Mouse (Mus musculus): ENCODE results near the gene Kctd3. TPM values are rescaled to one million over a fixed set of nuclear protein-coding genes. Genes with fewer than 3 reads are reported as not detected.
A peak's percentile ranks its signal among the peaks of the same experiment; 100 is the strongest.

Kctd3 gene
- polyA plus RNA-seq (2014; fragmentation: Nextera tagmentation; extraction: Ambion mirVana): 22.6 and 26.5 TPM in 2 replicates

DNA sequence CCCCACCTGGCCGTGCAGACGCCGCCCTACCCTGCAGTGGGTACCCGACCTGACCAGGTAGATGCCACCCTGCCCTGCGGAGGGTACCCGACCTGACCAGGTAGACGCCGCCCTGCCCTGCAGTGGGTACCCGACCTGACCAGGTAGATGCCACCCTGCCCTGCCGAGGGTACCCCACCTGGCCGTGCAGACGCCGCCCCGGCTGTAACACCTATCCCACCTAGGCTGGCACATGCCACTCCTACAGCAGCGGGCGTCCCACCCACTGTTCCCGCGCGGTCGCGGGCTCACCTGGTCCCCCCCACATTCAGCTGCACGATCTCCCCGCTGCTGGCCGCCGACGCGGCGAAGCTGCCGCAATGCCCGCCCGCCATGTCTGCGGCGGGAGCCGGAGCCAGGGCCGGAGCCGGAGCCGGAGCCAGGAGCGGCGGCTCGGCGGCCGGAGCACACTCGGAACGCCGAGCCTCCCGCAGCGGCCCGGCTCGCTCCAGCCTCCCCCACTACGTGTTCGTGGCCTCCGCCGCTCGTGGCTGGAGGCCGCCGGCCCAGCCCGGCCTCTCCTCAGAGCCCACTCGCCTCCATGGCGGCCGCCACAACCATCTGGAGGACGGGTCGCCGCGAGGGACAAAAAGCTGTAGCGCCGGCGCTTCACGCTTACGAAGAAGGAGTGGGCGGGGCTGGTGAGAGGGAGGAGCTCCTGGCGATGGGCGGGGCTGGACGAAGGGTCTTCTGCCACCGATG, at the start of gene Kctd3:
Gene Kctd3, minus strand, starts transcription at position 603 of the 741 bp plus-strand sequence.
- no peaks in the 10 kb centered on the region for H3K9me3 ChIP-seq (replicated peaks; ENCODE audit: control insufficient read depth, low read length)
- peak within 1 kb of the TSS; percentile 68 for H3K27ac ChIP-seq (ENCODE audit: low read depth, low read length)
- no peaks in the 10 kb centered on the region for H3K36me3 ChIP-seq (ENCODE audit: control insufficient read depth, insufficient read depth, low read length)
- H3K27me3 ChIP-seq (ENCODE audit: control insufficient read depth, insufficient read depth, low read length): no peaks in the 10 kb centered on the region
- H3K4me1 ChIP-seq (ENCODE audit: control insufficient read depth, insufficient read depth, low read length): peaks cover 5% of the 10 kb centered on the region
- peak within 1 kb of the TSS; percentile 98 for H3K9ac ChIP-seq (ENCODE audit: low read depth, low read length)
- H3K4me3 ChIP-seq (ENCODE audit: low read depth, low read length): peak within 1 kb of the TSS; percentile 87
- peak within 1 kb of the TSS; percentile 96 for H3K4me2 ChIP-seq
- peak; percentile 82 for ATAC-seq (replicated peaks; ENCODE audit: insufficient number of reproducible peaks, low FRiP score, low TSS enrichment)
- WGBS (ENCODE audit: insufficient replicate concordance): under 1% methylated on average over 72 of the region's 74 CpGs

- H3K27ac ChIP-seq (ENCODE audit: low read depth, low read length): no peak overlapping the region
- no peak overlapping the region for H3K9ac ChIP-seq (ENCODE audit: low read depth, low read length)
- H3K4me2 ChIP-seq: no peak overlapping the region
- no peaks in the 10 kb centered on the region for H3K9me3 ChIP-seq (replicated peaks; ENCODE audit: control insufficient read depth, low read length)
- H3K36me3 ChIP-seq (ENCODE audit: control insufficient read depth, insufficient read depth, low read length): no peaks in the 10 kb centered on the region
- no peak overlapping the region for H3K4me3 ChIP-seq (ENCODE audit: low read depth, low read length)
- ATAC-seq (replicated peaks; ENCODE audit: insufficient number of reproducible peaks, low FRiP score, low TSS enrichment): no peak
- no peaks in the 10 kb centered on the region for H3K27me3 ChIP-seq (ENCODE audit: control insufficient read depth, insufficient read depth, low read length)
- WGBS (ENCODE audit: insufficient replicate concordance): 59% methylated on average over 4 of the region's 4 CpGs
- H3K4me1 ChIP-seq (ENCODE audit: control insufficient read depth, insufficient read depth, low read length): 0 out of 2 replicates have a peak, but pooled peaks cover 2% of the 10 kb centered on the region
Measured at GRCm38 (mm10) chr1:189057425-189057824, 49.8 kb upstream of the Kctd3 start.

GRCm38 (mm10) chr1:189055933-189056332, 48.3 kb upstream of the Kctd3 start:
- Histone ChIP-seq H3K27me3 (ENCODE audit: control insufficient read depth, insufficient read depth, low read length) (no peaks in the 10 kb centered on the region), H3K4me2 (no peak overlapping the region), H3K9ac (ENCODE audit: low read depth, low read length) (no peak overlapping the region), H3K27ac (ENCODE audit: low read depth, low read length) (no peak overlapping the region), H3K36me3 (ENCODE audit: control insufficient read depth, insufficient read depth, low read length) (no peaks in the 10 kb centered on the region), H3K4me1 (ENCODE audit: control insufficient read depth, insufficient read depth, low read length) (0 out of 2 replicates have a peak, but pooled peaks cover 2% of the 10 kb centered on the region), H3K4me3 (ENCODE audit: low read depth, low read length) (no peak overlapping the region), H3K9me3 (replicated peaks; ENCODE audit: control insufficient read depth, low read length) (no peaks in the 10 kb centered on the region)
- WGBS (ENCODE audit: insufficient replicate concordance): 45% methylated on average over 2 of the region's 2 CpGs
- ATAC-seq (replicated peaks; ENCODE audit: insufficient number of reproducible peaks, low FRiP score, low TSS enrichment): no peak

- 84% methylated on average over 8 of the region's 8 CpGs for WGBS (ENCODE audit: insufficient replicate concordance)
- Histone ChIP-seq H3K9me3 (replicated peaks; ENCODE audit: control insufficient read depth, low read length) (no peaks in the 10 kb centered on the region), H3K4me3 (ENCODE audit: low read depth, low read length) (no peak overlapping the region), H3K9ac (ENCODE audit: low read depth, low read length) (no peak overlapping the region), H3K27me3 (ENCODE audit: control insufficient read depth, insufficient read depth, low read length) (no peaks in the 10 kb centered on the region), H3K4me2 (no peak overlapping the region), H3K27ac (ENCODE audit: low read depth, low read length) (no peak overlapping the region), H3K36me3 (ENCODE audit: control insufficient read depth, insufficient read depth, low read length) (no peaks in the 10 kb centered on the region), H3K4me1 (ENCODE audit: control insufficient read depth, insufficient read depth, low read length) (0 out of 2 replicates have a peak, but pooled peaks cover 2% of the 10 kb centered on the region)
- no peak for ATAC-seq (replicated peaks; ENCODE audit: insufficient number of reproducible peaks, low FRiP score, low TSS enrichment)
Measured at GRCm38 (mm10) chr1:189054941-189055551, 47.4 kb upstream of the Kctd3 start.

DNA sequence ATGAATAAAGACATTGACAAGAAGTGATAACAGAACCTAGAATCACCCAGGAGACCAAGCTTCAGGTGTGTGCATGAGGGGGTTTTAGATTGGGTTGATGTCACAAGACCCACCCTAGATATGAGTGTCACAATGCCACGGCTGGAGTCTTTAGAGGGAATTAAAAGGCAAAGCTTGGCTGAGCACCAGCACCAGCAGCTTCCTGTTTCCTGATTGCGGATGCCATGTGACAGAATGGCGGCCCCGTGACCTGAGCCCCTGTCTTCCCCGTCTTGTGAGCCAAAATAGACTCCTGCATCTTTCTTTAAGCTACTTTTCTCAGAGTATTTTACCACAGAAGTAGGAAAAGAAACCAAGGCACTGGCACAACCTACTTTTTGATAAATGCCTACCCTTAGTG, 46.5 kb upstream of the Kctd3 start:
- WGBS (ENCODE audit: insufficient replicate concordance): 57% methylated on average over 5 of the region's 5 CpGs
- no peak for ATAC-seq (replicated peaks; ENCODE audit: insufficient number of reproducible peaks, low FRiP score, low TSS enrichment)
- Histone ChIP-seq H3K4me2 (no peak overlapping the region), H3K9me3 (replicated peaks; ENCODE audit: control insufficient read depth, low read length) (no peaks in the 10 kb centered on the region), H3K36me3 (ENCODE audit: control insufficient read depth, insufficient read depth, low read length) (no peaks in the 10 kb centered on the region), H3K4me1 (ENCODE audit: control insufficient read depth, insufficient read depth, low read length) (0 out of 2 replicates have a peak, but pooled peaks cover 2% of the 10 kb centered on the region), H3K27ac (ENCODE audit: low read depth, low read length) (no peak overlapping the region), H3K9ac (ENCODE audit: low read depth, low read length) (no peak overlapping the region), H3K4me3 (ENCODE audit: low read depth, low read length) (no peak overlapping the region), H3K27me3 (ENCODE audit: control insufficient read depth, insufficient read depth, low read length) (no peaks in the 10 kb centered on the region)

- Histone ChIP-seq H3K27ac (ENCODE audit: low read depth, low read length) (no peak overlapping the region), H3K4me3 (ENCODE audit: low read depth, low read length) (no peak overlapping the region), H3K36me3 (ENCODE audit: control insufficient read depth, insufficient read depth, low read length) (no peaks in the 10 kb centered on the region), H3K9ac (ENCODE audit: low read depth, low read length) (no peak overlapping the region), H3K4me2 (no peak overlapping the region), H3K4me1 (ENCODE audit: control insufficient read depth, insufficient read depth, low read length) (0 out of 2 replicates have a peak, but pooled peaks cover 2% of the 10 kb centered on the region), H3K9me3 (replicated peaks; ENCODE audit: control insufficient read depth, low read length) (no peaks in the 10 kb centered on the region), H3K27me3 (ENCODE audit: control insufficient read depth, insufficient read depth, low read length) (no peaks in the 10 kb centered on the region)
- WGBS (ENCODE audit: insufficient replicate concordance): 72% methylated on average over 4 of the region's 4 CpGs
- no peak for ATAC-seq (replicated peaks; ENCODE audit: insufficient number of reproducible peaks, low FRiP score, low TSS enrichment)
Measured at GRCm38 (mm10) chr1:189052189-189052588, 44.5 kb upstream of the Kctd3 start.

GRCm38 (mm10) chr1:189050122-189050521, 42.5 kb upstream of the Kctd3 start:
- no peak overlapping the region for H3K4me2 ChIP-seq
- H3K9ac ChIP-seq (ENCODE audit: low read depth, low read length): no peak overlapping the region
- WGBS (ENCODE audit: insufficient replicate concordance): 80% methylated on average over 3 of the region's 3 CpGs
- H3K36me3 ChIP-seq (ENCODE audit: control insufficient read depth, insufficient read depth, low read length): no peaks in the 10 kb centered on the region
- ATAC-seq (replicated peaks; ENCODE audit: insufficient number of reproducible peaks, low FRiP score, low TSS enrichment): no peak
- no peaks in the 10 kb centered on the region for H3K4me1 ChIP-seq (ENCODE audit: control insufficient read depth, insufficient read depth, low read length)
- H3K4me3 ChIP-seq (ENCODE audit: low read depth, low read length): no peak overlapping the region
- H3K27ac ChIP-seq (ENCODE audit: low read depth, low read length): no peak overlapping the region
- no peaks in the 10 kb centered on the region for H3K27me3 ChIP-seq (ENCODE audit: control insufficient read depth, insufficient read depth, low read length)
- no peaks in the 10 kb centered on the region for H3K9me3 ChIP-seq (replicated peaks; ENCODE audit: control insufficient read depth, low read length)

GRCm38 (mm10) chr1:189048331-189048730, 40.7 kb upstream of the Kctd3 start:
- no peak for ATAC-seq (replicated peaks; ENCODE audit: insufficient number of reproducible peaks, low FRiP score, low TSS enrichment)
- Histone ChIP-seq H3K4me1 (ENCODE audit: control insufficient read depth, insufficient read depth, low read length) (no peaks in the 10 kb centered on the region), H3K9me3 (replicated peaks; ENCODE audit: control insufficient read depth, low read length) (no peaks in the 10 kb centered on the region), H3K9ac (ENCODE audit: low read depth, low read length) (no peak overlapping the region), H3K27ac (ENCODE audit: low read depth, low read length) (no peak overlapping the region), H3K27me3 (ENCODE audit: control insufficient read depth, insufficient read depth, low read length) (no peaks in the 10 kb centered on the region), H3K4me2 (no peak overlapping the region), H3K4me3 (ENCODE audit: low read depth, low read length) (no peak overlapping the region), H3K36me3 (ENCODE audit: control insufficient read depth, insufficient read depth, low read length) (no peaks in the 10 kb centered on the region)
- WGBS (ENCODE audit: insufficient replicate concordance): 81% methylated on average over 2 of the region's 2 CpGs

Measured in heart, embryonic 11.5 days (tissue).